Mouse (Mus musculus): Measurements from ENCODE around the gene Tacc2. TPM values are rescaled to one million over a fixed set of nuclear protein-coding genes. Genes with fewer than 3 reads are reported as not detected.
A peak's percentile ranks its signal among the peaks of the same experiment; 100 is the strongest.

Tacc2 gene
- polyA plus RNA-seq, 1 experiment: 72.2 TPM

DNA sequence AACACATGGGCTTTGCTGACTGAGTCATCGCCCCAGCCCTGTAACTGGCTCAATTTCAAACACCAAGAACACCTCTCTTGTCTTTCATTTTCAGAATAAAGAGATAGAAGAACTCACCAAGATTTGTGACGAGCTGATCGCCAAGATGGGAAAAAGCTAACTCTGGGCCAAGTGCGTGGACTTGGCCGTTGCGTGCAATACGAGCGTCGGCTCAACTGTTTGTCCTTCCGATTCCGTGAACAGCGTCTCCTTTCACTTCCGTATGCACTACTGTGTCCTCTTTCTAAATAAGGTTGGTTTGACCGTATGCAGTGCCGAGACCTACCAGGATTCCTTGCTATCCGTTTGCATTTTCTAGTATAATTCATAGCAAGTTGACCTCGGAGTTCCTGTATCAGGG lies 186.9 kb downstream of the Tacc2 start:
- H3K27me3 ChIP-seq (replicated peaks; ENCODE audit: control insufficient read depth, insufficient read depth, low read length): no peaks in the 10 kb centered on the region
- no peak overlapping the region for H3K27ac ChIP-seq (ENCODE audit: insufficient read depth, low read depth, low read length)
- TF ChIP-seq POLR2A (IDR thresholded peaks at IDR 0.05; ENCODE audit: low read depth, low read length) (no peak), CTCF (conservative IDR thresholded peaks at IDR 0.05; ENCODE audit: insufficient read depth, insufficient read length, low read depth, low read length) (no peak)
- WGBS: 93% methylated on average over 17 of the region's 17 CpGs
- H3K4me1 ChIP-seq (ENCODE audit: control insufficient read depth, insufficient read depth, low read length): peaks cover 3% of the 10 kb centered on the region; the same call in 1 of the 2 replicates
- no peak overlapping the region for H3K4me3 ChIP-seq (ENCODE audit: insufficient read depth, low read depth, low read length)
- peaks cover 8% of the 10 kb centered on the region for H3K36me3 ChIP-seq (ENCODE audit: control insufficient read depth, insufficient read depth, low read length)
- DNase-seq: no peak

DNA sequence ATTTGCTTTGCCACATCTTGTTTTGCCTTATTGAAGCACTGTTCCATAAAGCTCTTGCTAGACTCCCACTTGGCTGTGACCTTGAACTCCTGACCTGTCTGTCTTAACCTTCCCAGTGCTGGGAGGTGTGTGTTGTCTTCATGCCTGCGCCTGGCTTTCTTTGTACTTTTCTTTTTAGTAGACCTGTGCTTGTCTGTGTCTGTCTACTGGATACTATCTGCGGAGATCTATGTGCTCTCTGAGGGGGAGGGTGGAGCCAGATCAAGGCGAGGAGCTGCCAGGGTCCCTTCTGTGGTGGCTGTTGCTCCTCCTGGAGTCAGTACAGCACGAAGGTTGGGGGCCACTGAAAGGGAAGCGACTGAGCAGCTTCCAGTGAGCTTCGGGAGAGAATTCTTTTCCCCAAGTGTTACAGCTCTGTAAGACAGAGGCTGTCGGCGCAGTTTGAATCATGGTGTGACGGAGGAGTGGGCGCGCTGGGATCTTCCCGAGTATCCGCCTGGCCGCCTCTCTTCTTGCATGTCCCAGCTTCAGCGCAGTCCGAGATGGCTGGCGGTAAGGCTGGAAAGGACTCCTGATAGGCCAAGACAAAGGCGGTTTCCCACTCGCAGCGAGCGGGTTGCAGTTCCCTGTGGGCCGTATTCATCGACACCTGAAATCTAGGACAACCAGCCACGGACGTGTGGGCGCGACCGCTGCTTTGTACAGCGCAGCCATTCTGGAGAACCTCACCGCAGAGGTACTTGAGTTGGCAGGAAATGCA lies 189.4 kb downstream of the Tacc2 start:
- TF ChIP-seq CTCF (conservative IDR thresholded peaks at IDR 0.05; ENCODE audit: insufficient read depth, insufficient read length, low read depth, low read length): no peak
- TF ChIP-seq POLR2A (IDR thresholded peaks at IDR 0.05; ENCODE audit: low read depth, low read length): no peak
- peaks cover 6% of the 10 kb centered on the region for H3K36me3 ChIP-seq (ENCODE audit: control insufficient read depth, insufficient read depth, low read length)
- H3K27me3 ChIP-seq (replicated peaks; ENCODE audit: control insufficient read depth, insufficient read depth, low read length): no peaks in the 10 kb centered on the region
- no peak overlapping the region for H3K27ac ChIP-seq (ENCODE audit: insufficient read depth, low read depth, low read length)
- DNase-seq: no peak
- WGBS: 85% methylated on average over 30 of the region's 30 CpGs
- no peak overlapping the region for H3K4me3 ChIP-seq (ENCODE audit: insufficient read depth, low read depth, low read length)
- peaks cover 3% of the 10 kb centered on the region; the same call in 1 of the 2 replicates for H3K4me1 ChIP-seq (ENCODE audit: control insufficient read depth, insufficient read depth, low read length)

DNA sequence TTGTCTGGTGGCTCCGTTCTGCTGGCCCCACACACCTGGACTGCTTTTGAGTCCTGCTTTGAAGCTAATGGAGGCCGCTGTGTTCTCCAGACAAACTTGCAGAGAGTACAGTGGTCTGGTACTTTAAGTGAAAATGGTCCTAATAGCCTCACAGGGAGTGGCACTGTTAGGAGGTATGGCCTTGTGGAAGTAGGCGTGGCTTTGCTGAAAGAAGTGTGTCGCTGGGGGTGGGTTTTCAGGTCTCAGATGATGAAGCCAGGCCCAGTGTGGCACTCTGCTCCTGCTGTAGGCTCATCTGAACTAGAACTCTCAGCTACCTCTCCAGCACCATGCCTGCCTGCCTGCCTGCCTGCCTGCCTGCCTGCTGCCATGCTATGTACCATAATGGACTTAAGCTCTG lies 190.9 kb downstream of the Tacc2 start:
- WGBS: 92% methylated on average over 4 of the region's 4 CpGs
- H3K36me3 ChIP-seq (ENCODE audit: control insufficient read depth, insufficient read depth, low read length): peaks cover 6% of the 10 kb centered on the region
- no peak overlapping the region for H3K27ac ChIP-seq (ENCODE audit: insufficient read depth, low read depth, low read length)
- no peaks in the 10 kb centered on the region for H3K27me3 ChIP-seq (replicated peaks; ENCODE audit: control insufficient read depth, insufficient read depth, low read length)
- H3K4me1 ChIP-seq (ENCODE audit: control insufficient read depth, insufficient read depth, low read length): no peaks in the 10 kb centered on the region
- H3K4me3 ChIP-seq (ENCODE audit: insufficient read depth, low read depth, low read length): no peak overlapping the region
- no peak for TF ChIP-seq POLR2A (IDR thresholded peaks at IDR 0.05; ENCODE audit: low read depth, low read length)
- TF ChIP-seq CTCF (conservative IDR thresholded peaks at IDR 0.05; ENCODE audit: insufficient read depth, insufficient read length, low read depth, low read length): no peak
- DNase-seq: no peak

DNA sequence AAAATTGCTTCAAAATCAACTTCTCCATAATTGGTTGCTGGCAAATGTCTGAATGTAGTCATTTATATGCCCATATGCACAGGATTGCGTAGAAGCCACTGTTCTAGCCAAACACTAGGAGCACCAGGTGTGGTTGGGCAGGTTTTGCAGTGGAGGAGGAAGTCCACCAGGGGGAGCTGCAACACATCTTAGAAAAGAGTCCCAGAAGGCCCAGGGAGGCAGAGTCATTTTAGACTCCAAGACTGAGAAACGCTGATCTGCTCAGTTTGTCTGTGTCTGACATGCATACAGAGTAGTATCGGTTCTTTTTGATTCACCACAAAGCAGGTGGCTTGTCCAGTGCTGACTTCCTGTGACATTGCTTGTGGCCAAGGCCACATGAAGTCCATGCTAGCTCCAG lies 193.5 kb downstream of the Tacc2 start:
- DNase-seq: peak; percentile 85
- WGBS: 21% methylated on average over 3 of the region's 3 CpGs
- H3K4me3 ChIP-seq (ENCODE audit: insufficient read depth, low read depth, low read length): no peak overlapping the region
- no peak overlapping the region for H3K27ac ChIP-seq (ENCODE audit: insufficient read depth, low read depth, low read length)
- no peaks in the 10 kb centered on the region for H3K27me3 ChIP-seq (replicated peaks; ENCODE audit: control insufficient read depth, insufficient read depth, low read length)
- H3K4me1 ChIP-seq (ENCODE audit: control insufficient read depth, insufficient read depth, low read length): no peaks in the 10 kb centered on the region
- H3K36me3 ChIP-seq (ENCODE audit: control insufficient read depth, insufficient read depth, low read length): no peaks in the 10 kb centered on the region
- TF ChIP-seq CTCF (conservative IDR thresholded peaks at IDR 0.05; ENCODE audit: insufficient read depth, insufficient read length, low read depth, low read length) (peak; percentile 88), POLR2A (IDR thresholded peaks at IDR 0.05; ENCODE audit: low read depth, low read length) (no peak)

DNA sequence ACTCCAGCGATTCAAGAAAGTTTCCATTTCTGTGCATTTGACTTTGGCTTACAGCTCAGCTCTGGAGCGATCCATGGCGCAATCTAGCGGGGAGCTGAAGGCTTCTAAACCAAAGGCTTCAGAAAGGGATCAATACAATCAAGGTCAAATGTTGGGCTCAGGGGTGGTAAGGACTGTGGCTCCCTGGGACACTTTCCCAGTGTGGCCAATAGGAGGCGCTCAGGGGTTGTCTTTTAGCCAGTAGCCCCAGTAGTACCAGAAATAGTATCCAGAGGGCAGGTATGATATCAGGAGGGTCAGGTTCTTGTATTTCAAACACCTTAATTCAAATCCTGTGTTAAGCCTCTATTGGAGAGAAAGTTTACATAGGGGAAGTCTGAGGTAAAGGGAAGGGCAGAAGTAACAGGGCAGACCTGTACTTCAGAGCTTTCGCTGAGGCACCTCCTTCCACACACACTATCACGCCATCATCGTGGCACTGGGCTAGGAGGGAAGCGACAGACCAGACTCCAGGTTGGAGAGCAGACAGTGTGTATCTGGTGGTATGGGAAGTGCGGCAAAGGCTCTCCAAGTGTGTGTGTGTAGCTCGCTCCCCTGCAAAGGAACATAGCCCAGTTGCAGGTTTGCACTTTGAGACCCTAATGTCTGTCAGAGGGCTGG lies 196.1 kb downstream of the Tacc2 start:
- Histone ChIP-seq H3K4me3 (ENCODE audit: insufficient read depth, low read depth, low read length) (no peak overlapping the region), H3K36me3 (ENCODE audit: control insufficient read depth, insufficient read depth, low read length) (no peaks in the 10 kb centered on the region), H3K27me3 (replicated peaks; ENCODE audit: control insufficient read depth, insufficient read depth, low read length) (no peaks in the 10 kb centered on the region), H3K27ac (ENCODE audit: insufficient read depth, low read depth, low read length) (no peak overlapping the region), H3K4me1 (ENCODE audit: control insufficient read depth, insufficient read depth, low read length) (no peaks in the 10 kb centered on the region)
- peak; percentile 71 for TF ChIP-seq CTCF (conservative IDR thresholded peaks at IDR 0.05; ENCODE audit: insufficient read depth, insufficient read length, low read depth, low read length)
- no peak for TF ChIP-seq POLR2A (IDR thresholded peaks at IDR 0.05; ENCODE audit: low read depth, low read length)
- peak; percentile 54 for DNase-seq
- 78% methylated on average over 11 of the region's 11 CpGs for WGBS

DNA sequence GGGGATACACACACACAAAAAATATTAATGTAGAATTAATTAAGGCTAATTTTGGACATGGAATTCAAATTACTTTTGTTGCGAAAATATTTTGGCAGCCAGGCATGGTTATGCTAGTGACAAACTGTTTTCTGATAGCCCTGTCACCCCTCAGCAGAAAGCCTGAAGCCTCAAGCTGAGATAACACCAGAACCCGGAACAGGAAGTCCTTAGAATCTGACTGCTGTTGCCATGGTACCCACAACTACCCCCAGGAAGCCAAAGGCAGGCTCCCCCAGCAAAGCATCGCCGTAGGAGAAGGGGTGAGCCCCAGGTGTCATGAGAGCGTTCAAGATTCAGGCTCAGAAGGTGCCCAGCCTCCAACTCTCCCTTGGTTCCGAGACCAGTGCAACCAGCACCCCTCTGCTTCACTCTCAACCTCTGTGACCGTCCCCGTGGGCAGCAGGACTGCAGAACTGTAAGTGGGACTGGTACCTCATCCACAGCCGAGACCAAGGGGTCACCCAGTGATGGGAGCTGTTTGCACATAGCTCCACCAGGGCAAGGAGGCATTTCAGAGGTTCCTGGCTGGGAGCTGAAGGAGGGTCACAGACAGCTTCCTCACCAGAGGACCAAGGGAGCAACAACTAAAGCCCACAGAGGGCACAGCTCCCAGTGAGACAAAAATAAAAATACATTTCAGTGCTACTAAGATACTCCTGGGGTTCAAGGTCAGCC lies 196.8 kb downstream of the Tacc2 start, which contains the start of gene Btbd16:
TSS of gene Btbd16 (plus strand) at position 156 of the 717 bp plus-strand sequence.
- 68% methylated on average over 9 of the region's 9 CpGs for WGBS
- H3K27ac ChIP-seq (ENCODE audit: insufficient read depth, low read depth, low read length): no peak within 1 kb of the TSS
- no peak within 1 kb of the TSS for H3K4me3 ChIP-seq (ENCODE audit: insufficient read depth, low read depth, low read length)
- no peaks in the 10 kb centered on the region for H3K36me3 ChIP-seq (ENCODE audit: control insufficient read depth, insufficient read depth, low read length)
- no peak for DNase-seq
- H3K27me3 ChIP-seq (replicated peaks; ENCODE audit: control insufficient read depth, insufficient read depth, low read length): no peaks in the 10 kb centered on the region
- no peaks in the 10 kb centered on the region for H3K4me1 ChIP-seq (ENCODE audit: control insufficient read depth, insufficient read depth, low read length)
- TF ChIP-seq CTCF (conservative IDR thresholded peaks at IDR 0.05; ENCODE audit: insufficient read depth, insufficient read length, low read depth, low read length) (no peak), POLR2A (IDR thresholded peaks at IDR 0.05; ENCODE audit: low read depth, low read length) (no peak)

All from kidney, adult 2 months (tissue).